Mouse (Mus musculus): ENCODE results near the gene Actl6b.

DNA sequence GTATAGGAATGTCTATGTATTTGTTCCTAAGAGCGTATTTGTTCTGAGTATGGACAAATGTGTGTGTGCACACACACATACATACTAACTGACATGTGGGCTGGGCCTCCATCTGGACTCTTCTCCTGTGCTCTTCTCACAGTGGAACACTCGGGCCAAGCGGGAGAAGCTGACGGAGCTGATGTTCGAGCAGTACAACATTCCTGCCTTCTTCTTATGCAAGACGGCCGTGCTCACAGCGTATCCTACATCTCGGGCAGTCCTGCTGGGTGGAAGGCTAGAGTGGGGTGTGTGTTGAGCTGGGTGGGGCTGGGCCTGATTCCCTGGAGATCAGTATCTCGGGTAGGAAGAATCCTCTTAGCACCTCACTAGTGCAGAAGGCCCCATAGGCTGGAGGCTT is 9.6 kb downstream of the Actl6b start:
- TF ChIP-seq POLR2A (IDR thresholded peaks at IDR 0.05; ENCODE audit: control insufficient read depth, low read depth, low read length) (no peak), CTCF (IDR thresholded peaks at IDR 0.05; ENCODE audit: control insufficient read depth, insufficient read depth, insufficient replicate concordance, low read depth, low read length) (no peak)

Data from testis, adult 2 months (tissue).